Mouse (Mus musculus): ENCODE data around the gene Slc6a12.
A peak's percentile ranks its signal among the peaks of the same experiment; 100 is the strongest.

The Slc6a12 gene

DNA sequence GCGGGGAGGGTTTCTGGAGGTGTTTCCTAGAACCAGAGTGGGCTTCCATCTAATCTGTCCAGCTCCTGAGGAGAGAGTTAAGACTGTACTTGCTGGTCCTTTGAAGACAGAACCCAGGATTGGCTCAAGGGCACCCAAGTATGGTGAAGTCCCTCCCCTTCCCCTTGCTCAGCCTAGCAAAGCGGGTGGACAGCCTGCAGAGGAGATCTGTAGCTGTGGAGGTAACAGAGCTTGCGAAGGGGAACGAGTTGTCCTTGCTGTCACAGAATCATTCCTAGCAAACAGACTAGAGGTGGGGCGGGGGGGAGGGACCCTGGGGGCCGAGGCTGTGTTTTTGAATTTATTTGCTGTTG is 871 bp downstream of the Slc6a12 start:
- DNase-seq (ENCODE audit: low spot score), result no peak

DNA sequence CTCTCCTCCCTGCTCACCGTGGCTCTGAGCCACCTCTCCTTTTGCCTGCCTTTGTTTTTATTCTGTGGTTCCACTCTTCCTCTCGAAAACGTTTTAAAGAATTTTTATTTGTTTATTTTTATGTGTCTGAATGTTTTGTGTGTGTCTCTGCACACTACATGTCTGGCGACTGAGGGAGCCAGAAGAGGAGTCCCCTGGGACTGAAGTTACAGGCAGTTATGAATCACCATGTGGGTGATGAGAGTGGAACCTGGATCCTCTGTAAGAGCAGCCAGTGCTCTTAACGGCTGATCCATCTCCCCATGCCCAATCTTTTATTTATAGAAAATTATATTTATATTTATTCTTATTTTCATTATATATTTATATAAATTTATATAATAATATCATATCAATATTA is 1.5 kb downstream of the Slc6a12 start:
- DNase-seq (ENCODE audit: low spot score), result no peak

DNA sequence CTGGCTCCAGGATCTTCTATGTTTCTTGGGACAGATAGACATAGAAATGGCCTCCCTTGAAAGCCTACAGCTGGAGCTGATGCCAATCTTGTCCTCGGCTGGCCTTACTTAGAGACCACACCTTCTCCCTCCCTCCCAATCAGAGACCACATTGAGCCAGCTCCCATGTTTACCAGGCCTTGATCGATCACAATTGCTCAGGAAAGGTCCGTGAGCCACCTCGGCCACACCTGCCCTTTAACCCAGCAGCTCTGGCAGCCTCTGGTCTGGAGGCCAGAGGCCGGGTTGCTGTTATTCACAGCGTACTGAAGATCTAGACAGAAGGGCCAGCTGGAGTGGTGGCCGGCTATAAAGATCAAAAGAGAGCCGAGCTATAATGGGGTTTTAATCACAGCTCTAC is 3.6 kb downstream of the Slc6a12 start:
- no peak for DNase-seq (ENCODE audit: low spot score)

DNA sequence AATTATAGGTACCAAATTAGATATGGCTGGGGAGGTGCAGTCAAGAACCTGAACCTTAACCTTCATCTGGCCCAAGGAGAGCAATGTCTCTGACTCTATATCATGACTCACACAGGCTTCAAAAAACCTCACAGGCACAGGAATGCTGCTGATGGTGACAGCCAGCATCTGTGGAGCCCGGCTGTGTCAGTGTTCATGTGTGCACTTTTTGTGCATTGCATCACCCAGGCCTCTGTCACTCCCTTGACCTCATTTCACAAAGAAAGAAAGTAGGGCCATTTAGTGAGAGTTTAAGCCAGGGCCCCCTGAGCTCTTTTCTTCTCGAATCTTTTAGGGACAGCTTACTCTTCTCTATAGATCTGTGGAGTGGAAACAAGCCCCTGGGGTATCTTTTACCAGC is 9.4 kb downstream of the Slc6a12 start:
- DNase-seq (ENCODE audit: low spot score), result no peak

GRCm38 (mm10) chr6:121356041-121356440 is 13.2 kb downstream of the Slc6a12 start:
- no peak for DNase-seq (ENCODE audit: low spot score)

DNA sequence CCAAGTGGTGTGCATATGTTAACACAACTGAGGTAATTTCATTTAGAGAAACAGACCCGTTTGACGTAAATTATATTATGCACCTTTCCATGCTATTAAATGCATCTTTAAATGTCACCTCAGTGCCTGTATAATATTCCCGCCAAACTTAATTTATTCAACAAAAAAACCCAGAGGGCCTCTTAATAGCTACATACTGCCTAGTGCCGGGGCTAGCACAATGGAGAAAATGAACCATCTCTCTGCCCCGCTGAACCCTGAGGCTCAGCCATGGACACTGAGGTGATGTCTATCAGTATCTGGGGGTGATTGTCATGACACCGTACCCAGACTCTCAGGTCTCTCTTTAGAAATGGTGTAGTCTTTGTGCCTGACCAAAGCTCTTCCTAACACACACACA is 14.4 kb downstream of the Slc6a12 start:
- DNase-seq (ENCODE audit: low spot score), result no peak

DNA sequence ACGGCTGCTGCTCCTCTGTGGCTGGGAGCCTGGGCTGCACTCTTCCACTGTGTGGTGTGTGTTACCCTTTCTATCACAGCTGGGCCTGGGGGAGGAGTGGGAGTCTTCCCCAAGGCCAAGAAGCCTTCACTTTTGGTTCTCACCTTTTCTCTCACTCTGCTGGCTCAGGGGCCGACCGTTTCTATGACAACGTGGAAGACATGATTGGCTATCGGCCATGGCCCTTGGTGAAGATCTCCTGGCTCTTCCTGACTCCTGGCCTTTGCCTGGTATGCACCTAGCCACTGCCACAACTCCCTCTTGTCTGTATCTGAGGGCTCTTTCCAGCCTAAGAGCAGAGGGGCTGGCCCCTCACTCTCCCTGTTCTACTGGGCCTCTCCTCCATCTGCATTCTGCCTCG is 20.2 kb downstream of the Slc6a12 start:
- no peak for DNase-seq (ENCODE audit: low spot score)

DNA sequence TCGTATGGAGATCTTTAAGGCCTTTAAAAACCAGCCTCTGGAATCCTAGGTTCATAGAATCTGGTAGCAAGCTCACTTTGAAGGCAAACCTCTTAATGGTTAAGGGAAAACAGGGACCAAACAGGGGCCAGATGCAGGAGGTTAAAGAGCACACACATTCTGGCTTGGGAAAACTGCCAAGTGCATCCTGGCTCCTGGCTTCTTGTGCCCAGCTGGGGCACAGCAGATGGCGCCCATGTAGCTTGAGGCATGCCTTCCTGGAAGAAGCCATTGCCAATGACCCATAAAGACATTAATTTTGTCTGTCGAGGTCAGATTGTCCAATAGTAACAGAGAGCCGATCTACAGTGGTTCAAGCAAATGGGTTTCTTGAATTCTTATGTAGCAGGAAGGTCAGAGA is 21.1 kb downstream of the Slc6a12 start:
- no peak for DNase-seq (ENCODE audit: low spot score)

GRCm38 (mm10) chr6:121366537-121366936 is 23.7 kb downstream of the Slc6a12 start:
- DNase-seq (ENCODE audit: low spot score), result peak; percentile 26

GRCm38 (mm10) chr6:121367099-121367498 is 24.2 kb downstream of the Slc6a12 start:
- DNase-seq (ENCODE audit: low spot score), result no peak

DNA sequence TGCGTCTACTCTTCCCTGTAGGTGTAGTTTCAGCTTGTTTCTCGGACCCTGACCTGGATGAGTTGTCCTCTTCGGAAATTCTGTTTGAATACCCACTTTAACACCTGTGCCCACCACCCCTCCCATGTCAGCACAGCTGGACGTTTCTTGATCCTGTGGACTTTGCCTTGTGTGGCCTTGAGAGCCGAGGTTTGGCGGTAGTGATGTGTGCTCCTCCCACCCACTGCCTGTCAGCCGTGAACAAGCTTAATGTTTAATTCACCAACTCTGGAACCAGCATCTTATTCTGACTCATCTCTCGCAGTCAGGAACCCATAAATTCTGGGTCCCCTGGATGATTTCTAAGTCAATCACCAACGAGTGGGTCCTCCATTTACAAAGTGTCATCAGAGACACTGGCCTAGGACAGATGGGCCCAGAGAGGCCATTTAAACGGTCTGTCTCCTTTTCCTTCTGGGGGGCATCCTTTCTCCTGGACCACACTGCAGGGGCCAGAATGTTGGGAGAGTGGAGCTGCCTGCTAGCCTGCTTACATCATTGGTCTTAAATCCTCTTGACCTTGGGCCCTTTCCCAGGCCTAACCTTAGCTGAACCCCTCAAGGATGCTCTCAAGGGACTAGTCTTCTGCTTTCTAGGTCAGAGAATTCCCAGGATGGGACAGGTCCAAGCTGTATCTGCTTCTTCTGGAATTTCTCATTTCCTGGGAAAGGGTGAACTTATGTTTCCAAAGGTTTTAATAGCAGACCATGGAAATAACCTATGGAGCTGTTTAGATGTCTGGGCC is 28.5 kb downstream of the Slc6a12 start:
- no peak for DNase-seq (ENCODE audit: low spot score)

GRCm38 (mm10) chr6:121376159-121376558 is 33.3 kb downstream of the Slc6a12 start:
- DNase-seq (ENCODE audit: low spot score), result no peak

DNA sequence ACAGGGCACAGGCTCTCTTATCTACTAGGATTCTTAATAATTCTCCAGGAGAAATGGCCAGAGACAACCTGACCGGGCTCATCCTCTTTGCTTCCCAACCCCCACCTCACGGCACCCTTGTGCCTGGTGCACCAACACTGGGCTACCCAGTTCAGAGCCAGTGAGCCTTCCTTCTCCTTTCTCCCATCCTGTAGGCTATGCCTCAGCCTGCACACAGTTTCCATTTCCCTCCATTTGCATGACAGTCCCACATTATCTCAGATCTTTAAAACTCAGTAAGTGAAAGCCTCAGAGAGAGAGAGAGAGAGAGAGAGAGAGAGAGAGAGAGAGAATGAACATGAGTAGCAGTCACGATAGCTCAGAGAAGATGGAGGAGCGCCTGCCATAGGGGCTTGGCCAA is 35.4 kb downstream of the Slc6a12 start:
- no peak for DNase-seq (ENCODE audit: low spot score)

GRCm38 (mm10) chr6:121380576-121380975 is 37.7 kb downstream of the Slc6a12 start:
- no peak for DNase-seq (ENCODE audit: low spot score)

DNA sequence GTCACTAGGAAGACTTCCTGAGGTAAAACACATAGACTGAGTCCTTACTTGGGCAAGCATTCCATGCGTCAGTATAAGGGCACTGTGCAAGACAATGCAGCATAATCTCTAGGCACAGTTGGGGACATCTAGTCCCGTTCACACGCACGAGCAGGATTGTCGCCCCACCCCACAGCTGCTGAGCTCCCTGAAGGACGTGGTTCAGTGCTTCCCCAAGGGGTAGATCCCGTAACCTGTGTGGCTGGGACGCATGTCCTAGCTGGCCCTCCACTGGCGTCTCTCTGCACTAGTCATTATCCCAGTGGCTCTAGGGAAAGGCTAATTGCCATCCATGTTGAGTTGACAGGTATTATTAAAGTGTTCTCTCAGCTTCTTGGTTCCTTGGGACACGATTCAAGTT is 39.2 kb downstream of the Slc6a12 start:
- DNase-seq (ENCODE audit: low spot score), result no peak

- DNase-seq (ENCODE audit: low spot score), result no peak
These were observed 42.5 kb downstream of the Slc6a12 start for GRCm38 (mm10) chr6:121385397-121385796.

- no peak for DNase-seq (ENCODE audit: low spot score)
These were observed 49.9 kb downstream of the Slc6a12 start for GRCm38 (mm10) chr6:121392610-121393252.

DNA sequence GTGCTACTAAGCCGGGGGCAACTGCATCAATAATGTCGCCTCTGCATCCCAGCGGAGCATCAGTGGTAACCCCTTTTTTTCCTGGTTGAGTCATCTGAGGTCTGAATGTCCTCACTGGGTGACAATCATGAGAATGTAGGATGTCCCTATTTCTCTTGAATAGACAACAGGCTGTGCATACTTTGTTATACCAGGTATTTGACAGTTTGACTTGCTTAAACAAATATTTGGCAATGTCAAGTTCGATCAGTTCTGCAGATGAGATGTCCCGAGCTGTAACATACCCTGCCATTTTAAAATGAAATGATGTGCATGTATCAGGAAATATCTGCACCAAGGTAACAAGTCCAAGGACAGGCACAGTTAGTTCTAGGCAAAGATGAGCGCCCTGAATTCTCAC is 58.3 kb downstream of the Slc6a12 start:
- DNase-seq (ENCODE audit: low spot score), result no peak

DNA sequence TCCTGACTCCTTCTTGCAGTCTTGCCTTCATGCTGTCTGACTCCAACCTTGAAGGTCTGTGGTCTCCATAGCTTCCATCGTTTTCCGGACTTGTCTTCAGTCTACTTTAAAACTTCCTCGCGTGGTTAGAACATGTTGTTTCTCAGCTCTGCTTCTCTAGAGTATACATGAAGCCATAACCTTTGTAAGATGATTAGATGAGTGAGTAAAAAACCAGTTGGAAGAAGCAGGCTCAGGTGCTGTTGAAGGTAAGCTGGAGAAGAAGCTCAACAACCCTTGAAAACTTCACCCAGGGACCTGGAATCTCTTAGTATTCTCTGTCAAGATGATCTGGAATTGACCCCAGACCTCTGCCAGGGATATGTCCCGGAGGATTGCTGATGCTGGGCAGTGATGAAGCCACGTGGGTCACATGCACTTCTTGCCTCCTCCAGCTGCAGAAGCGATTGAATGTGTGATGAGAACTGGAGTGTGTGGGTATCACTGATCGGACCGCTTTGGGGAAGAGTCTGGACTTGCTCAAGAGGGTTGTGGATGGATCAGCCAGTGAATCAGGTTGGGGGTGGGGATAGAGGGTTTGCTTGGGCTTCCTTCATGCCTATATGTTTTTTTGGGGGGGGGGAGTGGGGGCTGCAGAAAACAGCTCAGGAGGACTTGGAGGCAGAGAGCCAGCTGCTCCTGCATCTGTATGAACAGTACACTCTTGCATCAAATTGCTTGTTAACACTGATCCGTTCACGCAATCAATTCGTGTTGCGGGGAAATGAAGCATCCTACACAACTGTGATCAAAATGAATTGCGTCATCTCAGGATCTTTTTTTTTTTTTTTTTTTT is 59.2 kb downstream of the Slc6a12 start:
- DNase-seq (ENCODE audit: low spot score), result no peak

DNA sequence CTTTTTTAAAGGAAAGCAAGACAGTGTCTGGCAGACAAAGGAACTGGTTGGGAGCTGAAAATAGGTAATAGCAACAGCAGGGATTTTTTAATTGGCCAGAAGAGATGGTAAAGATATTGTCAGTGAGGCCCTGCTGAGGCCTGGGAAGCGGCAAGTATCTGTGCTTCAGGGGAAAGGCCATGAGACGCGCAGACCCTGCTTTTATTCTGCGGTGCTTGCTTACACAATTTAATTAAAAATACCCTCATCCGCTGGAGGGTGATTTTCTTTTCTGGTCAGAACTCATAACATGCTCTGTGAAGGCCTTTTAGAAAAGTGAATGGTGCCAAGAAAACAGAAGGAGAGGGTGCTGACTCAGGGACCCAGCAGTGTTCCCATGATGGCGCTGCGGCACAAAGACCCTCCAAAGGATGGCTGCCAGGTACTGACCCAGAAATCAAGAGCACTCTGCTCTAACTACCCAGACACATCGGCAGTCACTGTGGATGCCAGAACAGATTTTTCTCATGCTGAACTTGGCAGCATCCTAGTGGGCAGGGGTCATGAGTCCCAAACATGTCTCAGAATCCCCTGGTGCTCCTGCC is 59.9 kb downstream of the Slc6a12 start:
- no peak for DNase-seq (ENCODE audit: low spot score)

- DNase-seq (ENCODE audit: low spot score), result no peak
These were observed 62.4 kb downstream of the Slc6a12 start for GRCm38 (mm10) chr6:121405311-121405710.

GRCm38 (mm10) chr6:121407571-121408011 is 64.7 kb downstream of the Slc6a12 start:
- no peak for DNase-seq (ENCODE audit: low spot score)
